Mouse (Mus musculus): Measurements from ENCODE around the gene Eif4a2. TPM values are rescaled to one million over a fixed set of nuclear protein-coding genes. Genes with fewer than 3 reads are reported as not detected.
A peak's percentile ranks its signal among the peaks of the same experiment; 100 is the strongest.
"Not testable (repeated sequence)": the region's sequence is repeated elsewhere in the genome, so short reads cannot be mapped to it uniquely, and the experiment has no call there.

Gene Eif4a2
- total RNA-seq, 1 experiment: 983 TPM

DNA sequence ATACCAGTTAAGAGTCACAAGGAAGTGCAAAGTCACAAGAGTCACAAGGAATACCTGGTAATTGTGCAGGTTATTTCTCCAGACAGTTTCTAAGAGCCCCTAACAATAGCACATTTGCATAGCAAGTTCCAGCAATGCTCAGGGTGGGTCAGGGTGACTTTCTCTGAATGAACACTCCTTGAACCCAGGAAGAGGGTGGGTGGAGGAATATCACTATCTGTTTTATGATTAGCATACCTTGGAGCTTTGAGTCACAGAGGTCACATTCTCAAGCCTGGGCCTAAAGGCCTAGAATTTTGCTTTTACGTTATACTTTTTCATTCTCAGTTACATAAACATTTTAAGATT lies 9.2 kb upstream of the Eif4a2 start:
- in situ Hi-C loops (cut with MboI; ENCODE audit: low sequenced_read_pairs in 2 of 2, unreplicated experiment in 2 of 2); H3K4me3 ChIP-seq (ENCODE audit: insufficient read depth in 1 of 2, low read depth in 1 of 2, low read length in 2 of 2, poor library complexity in 1 of 2, severe bottlenecking in 1 of 2); H3K9me3 ChIP-seq (ENCODE audit: control insufficient read depth, insufficient read depth, low read depth, low read length); DNase-seq (ENCODE audit: low read depth, low spot score); H3K36me3 ChIP-seq (ENCODE audit: control insufficient read depth, insufficient read depth, low read length, poor library complexity, severe bottlenecking); H3K9ac ChIP-seq (ENCODE audit: insufficient read depth, low read depth, low read length, poor library complexity, severe bottlenecking): not testable (repeated sequence)
- Histone ChIP-seq H3K4me1 (ENCODE audit: control insufficient read depth in 2 of 2, insufficient read depth in 2 of 2, low read length in 2 of 2, poor library complexity in 1 of 2) (peaks cover 5 to 15% of the 10 kb centered on the region in 2 experiments; a peak in 3 of 4 replicates), H3K27ac (ENCODE audit: insufficient read depth, low read depth, low read length, poor library complexity, severe bottlenecking) (peak overlapping the region; percentile 99; the same call in 1 of the 2 replicates)

DNA sequence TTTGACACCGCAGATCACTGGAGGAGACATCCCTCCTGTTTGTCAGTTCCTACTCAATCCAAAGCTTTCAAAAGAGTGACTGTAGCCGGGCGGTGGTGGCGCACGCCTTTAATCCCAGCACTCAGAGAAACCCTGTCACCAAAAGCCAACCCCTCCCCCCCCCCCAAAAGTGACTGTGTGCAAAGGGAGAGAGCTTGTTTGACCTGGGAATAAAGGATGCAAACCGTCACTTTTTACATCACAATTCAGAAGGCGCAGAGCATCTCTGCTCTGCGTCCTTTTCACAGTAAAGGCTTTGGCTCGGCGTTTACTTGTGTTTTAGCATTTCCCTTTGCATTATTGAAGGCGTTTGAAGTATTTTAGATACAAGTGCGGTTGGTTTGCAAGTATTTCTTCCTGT lies 7.6 kb upstream of the Eif4a2 start:
- Histone ChIP-seq H3K4me1 (ENCODE audit: control insufficient read depth in 2 of 2, insufficient read depth in 2 of 2, low read length in 2 of 2, poor library complexity in 1 of 2) (peaks cover 5 to 10% of the 10 kb centered on the region in 2 experiments; a peak in 3 of 4 replicates), H3K27ac (ENCODE audit: insufficient read depth, low read depth, low read length, poor library complexity, severe bottlenecking) (peak overlapping the region; percentile 99), H3K9me3 (ENCODE audit: control insufficient read depth, insufficient read depth, low read depth, low read length) (no peaks in the 10 kb centered on the region), H3K4me3 (ENCODE audit: insufficient read depth in 1 of 2, low read depth in 1 of 2, low read length in 2 of 2, poor library complexity in 1 of 2, severe bottlenecking in 1 of 2) (peak overlapping the region; percentile 68 to 70), H3K9ac (ENCODE audit: insufficient read depth, low read depth, low read length, poor library complexity, severe bottlenecking) (peak overlapping the region; percentile 83), H3K36me3 (ENCODE audit: control insufficient read depth, insufficient read depth, low read length, poor library complexity, severe bottlenecking) (peaks cover 4% of the 10 kb centered on the region; the same call in 1 of the 2 replicates)
- TF ChIP-seq ZC3H11A (IDR thresholded peaks at IDR 0.05; ENCODE audit: borderline replicate concordance, low read depth, low read length) (no peak), HCFC1 (IDR thresholded peaks at IDR 0.05; ENCODE audit: borderline replicate concordance, insufficient read depth, low read length) (no peak), MAFK (IDR thresholded peaks at IDR 0.05; ENCODE audit: insufficient read depth, low read depth, low read length) (no peak), CHD2 (IDR thresholded peaks at IDR 0.05; ENCODE audit: low read depth, low read length) (0 out of 2 replicates have a peak, but pooled peaks have one; percentile 48), ZNF384 (IDR thresholded peaks at IDR 0.05; ENCODE audit: low read depth, low read length) (no peak)
- in situ Hi-C loops (cut with MboI; ENCODE audit: low sequenced_read_pairs in 2 of 2, unreplicated experiment in 2 of 2): loop anchor here in 1 of 2 experiments (25.0 kb wide), 1 partner anchor 687 kb away; no protein-coding TSS in a partner anchor
- peak; percentile 82 for DNase-seq (ENCODE audit: low read depth, low spot score)

DNA sequence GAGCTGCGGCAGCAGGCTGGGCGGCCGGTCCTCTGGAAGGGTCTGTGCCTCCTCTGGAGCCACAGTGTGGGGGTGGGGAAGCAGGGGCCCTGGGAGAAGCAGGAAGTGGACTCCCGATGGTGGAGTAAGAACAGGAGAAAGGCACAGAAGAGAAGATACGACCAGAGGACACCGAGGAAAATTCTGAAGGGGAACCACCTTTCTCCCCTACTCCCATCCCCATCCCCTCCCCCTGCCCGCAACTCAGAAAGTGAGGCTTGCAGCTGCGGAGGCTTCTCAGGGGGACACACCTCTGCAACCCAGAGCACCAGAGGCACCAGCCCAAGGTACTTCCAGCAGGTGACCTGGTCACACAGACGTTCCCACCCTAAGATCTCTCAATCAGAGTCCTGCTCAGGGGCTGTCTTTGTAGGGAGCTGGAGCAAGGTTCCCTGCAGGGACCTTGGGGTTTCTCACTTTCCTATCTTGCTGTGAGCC lies 7.1 kb upstream of the Eif4a2 start:
- no peak for DNase-seq (ENCODE audit: low read depth, low spot score)
- Histone ChIP-seq H3K4me1 (ENCODE audit: control insufficient read depth in 2 of 2, insufficient read depth in 2 of 2, low read length in 2 of 2, poor library complexity in 1 of 2) (peaks cover 5 to 10% of the 10 kb centered on the region in 2 experiments; a peak in 3 of 4 replicates), H3K4me3 (ENCODE audit: insufficient read depth in 1 of 2, low read depth in 1 of 2, low read length in 2 of 2, poor library complexity in 1 of 2, severe bottlenecking in 1 of 2) (peak overlapping the region; percentile 68 to 70), H3K9me3 (ENCODE audit: control insufficient read depth, insufficient read depth, low read depth, low read length) (no peaks in the 10 kb centered on the region), H3K9ac (ENCODE audit: insufficient read depth, low read depth, low read length, poor library complexity, severe bottlenecking) (peak overlapping the region; percentile 83), H3K36me3 (ENCODE audit: control insufficient read depth, insufficient read depth, low read length, poor library complexity, severe bottlenecking) (peaks cover 4% of the 10 kb centered on the region; the same call in 1 of the 2 replicates), H3K27ac (ENCODE audit: insufficient read depth, low read depth, low read length, poor library complexity, severe bottlenecking) (peak overlapping the region; percentile 99)
- TF ChIP-seq ZNF384 (IDR thresholded peaks at IDR 0.05; ENCODE audit: low read depth, low read length): no peak
- TF ChIP-seq CHD2 (IDR thresholded peaks at IDR 0.05; ENCODE audit: low read depth, low read length): 0 out of 2 replicates have a peak, but pooled peaks have one; percentile 12
- in situ Hi-C loops (cut with MboI; ENCODE audit: low sequenced_read_pairs in 2 of 2, unreplicated experiment in 2 of 2): loop anchor here in 1 of 2 experiments (25.0 kb wide), 1 partner anchor 688 kb away; no protein-coding TSS in a partner anchor

DNA sequence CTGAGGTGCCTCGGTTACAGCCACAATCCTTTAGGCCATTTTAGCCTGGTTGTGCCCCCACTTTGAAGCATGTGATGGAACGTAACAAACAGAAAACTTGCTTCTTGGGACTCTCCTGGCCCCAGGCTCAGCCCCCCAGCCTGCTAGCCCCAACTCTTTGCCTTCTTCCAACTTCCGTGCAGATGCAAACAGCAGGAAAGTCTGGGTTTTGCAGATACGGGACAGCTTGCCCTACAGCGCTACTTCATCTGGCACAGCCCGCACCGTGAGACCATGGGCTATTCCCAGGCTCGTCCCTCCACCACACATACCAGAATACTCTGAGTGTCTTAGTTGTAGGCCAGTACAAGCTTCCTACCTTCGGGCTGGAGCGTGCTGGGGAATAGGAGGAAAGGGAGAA lies 6.6 kb upstream of the Eif4a2 start:
- in situ Hi-C loops (cut with MboI; ENCODE audit: low sequenced_read_pairs in 2 of 2, unreplicated experiment in 2 of 2): loop anchor here in 1 of 2 experiments (25.0 kb wide), 1 partner anchor 688 kb away; no protein-coding TSS in a partner anchor
- H3K27ac ChIP-seq (ENCODE audit: insufficient read depth, low read depth, low read length, poor library complexity, severe bottlenecking): peak overlapping the region; percentile 99

More for the DNA sequence above, 6.6 kb upstream of the Eif4a2 start:
- Histone ChIP-seq H3K4me3 (ENCODE audit: insufficient read depth in 1 of 2, low read depth in 1 of 2, low read length in 2 of 2, poor library complexity in 1 of 2, severe bottlenecking in 1 of 2) (peak overlapping the region; percentile 68 to 70), H3K9me3 (ENCODE audit: control insufficient read depth, insufficient read depth, low read depth, low read length) (no peaks in the 10 kb centered on the region), H3K9ac (ENCODE audit: insufficient read depth, low read depth, low read length, poor library complexity, severe bottlenecking) (peak overlapping the region; percentile 83), H3K4me1 (ENCODE audit: control insufficient read depth in 2 of 2, insufficient read depth in 2 of 2, low read length in 2 of 2, poor library complexity in 1 of 2) (peaks cover 5 to 9% of the 10 kb centered on the region in 2 experiments; a peak in 3 of 4 replicates), H3K36me3 (ENCODE audit: control insufficient read depth, insufficient read depth, low read length, poor library complexity, severe bottlenecking) (peaks cover 4% of the 10 kb centered on the region; the same call in 1 of the 2 replicates)
- DNase-seq (ENCODE audit: low read depth, low spot score): no peak
- TF ChIP-seq ZNF384 (IDR thresholded peaks at IDR 0.05; ENCODE audit: low read depth, low read length): no peak
- no peak for TF ChIP-seq ZC3H11A (IDR thresholded peaks at IDR 0.05; ENCODE audit: borderline replicate concordance, low read depth, low read length)
- TF ChIP-seq CHD2 (IDR thresholded peaks at IDR 0.05; ENCODE audit: low read depth, low read length): no peak
- TF ChIP-seq HCFC1 (IDR thresholded peaks at IDR 0.05; ENCODE audit: borderline replicate concordance, insufficient read depth, low read length): no peak
- TF ChIP-seq MAFK (IDR thresholded peaks at IDR 0.05; ENCODE audit: insufficient read depth, low read depth, low read length): no peak
